Mouse (Mus musculus) forebrain, postnatal 0 days (tissue): ENCODE measurements around the gene Ttc39a. TPM values are rescaled to one million over a fixed set of nuclear protein-coding genes. Genes with fewer than 3 reads are reported as not detected.

Experiments
- ATAC-seq: fragments of 200-750 bp; cut with Nextera tagmentation; 2 replicates; pipeline ENCODE4 v1.8.0; 2017; ENCODE audit warnings: mild to moderate bottlenecking, moderate library complexity
- DNase-seq: peaks from one replicate; pipeline ENCODE4 v3.0.0-alpha.2; 2015
- H3K27ac ChIP-seq: fragments of 300-500 bp; sonication (generic); 2 replicates; pipeline ENCODE4 v1.5.1; 2014; ENCODE audit warnings: low read depth, mild to moderate bottlenecking, antibody characterized with exemption, low read length, moderate library complexity, mixed read lengths
- H3K27me3 ChIP-seq: fragments of 300-500 bp; sonication (generic); 2 replicates; pipeline ENCODE4 v1.6.1; 2014; ENCODE audit warnings: mild to moderate bottlenecking, low read length, mixed read lengths; ENCODE audit not compliant: insufficient read depth
- H3K36me3 ChIP-seq: fragments of 300-500 bp; sonication (generic); 2 replicates; pipeline ENCODE4 v1.6.1; 2014; ENCODE audit warnings: mild to moderate bottlenecking, moderate library complexity; ENCODE audit not compliant: insufficient read depth
- H3K4me1 ChIP-seq: fragments of 300-500 bp; sonication (generic); 2 replicates; pipeline ENCODE4 v1.6.1; 2014; ENCODE audit warnings: antibody characterized with exemption; ENCODE audit not compliant: insufficient read depth
- H3K4me2 ChIP-seq: fragments of 300-500 bp; sonication (generic); 2 replicates; pipeline ENCODE4 v1.6.1; 2014; ENCODE audit warnings: low read depth, mild to moderate bottlenecking, moderate library complexity
- H3K4me3 ChIP-seq: fragments of 300-500 bp; sonication (generic); 2 replicates; pipeline ENCODE4 v1.5.1; 2014; ENCODE audit warnings: low read depth, low read length, mixed read lengths
- H3K9ac ChIP-seq: fragments of 300-500 bp; sonication (generic); 2 replicates; pipeline ENCODE4 v1.6.1; 2014; ENCODE audit warnings: mild to moderate bottlenecking
- H3K9me3 ChIP-seq: fragments of 300-500 bp; sonication (generic); 2 replicates; pipeline ENCODE4 v1.6.1; 2016; ENCODE audit warnings: low read length
- CTCF ChIP-seq: sonication (generic); IDR thresholded peaks from 2 replicates; pipeline ENCODE4 v1.5.1; 2016; ENCODE audit warnings: antibody characterized with exemption, control low read depth, low read depth
- WGBS: fragments of 180-500 bp; shearing (Covaris S2); extraction: QIAGEN DNeasy Blood & Tissue Kit; methylation state at CpG from one replicate; pipeline ENCODE4 v1.1.7; 2014; 5-methylcytosine and 5-hydroxymethylcytosine counted together
- polyA plus RNA-seq: library from polyadenylated mRNA; unstranded; fragments of >200 nt; fragmentation: Nextera tagmentation; extraction: Ambion mirVana; gene quantifications from 2 replicates; pipeline ENCODE4 v1.2.1, GENCODE M21; 2015
- total RNA-seq: library from RNA; depleted of rRNA; stranded (reverse); fragments of >200 nt; gene quantifications from 2 replicates; pipeline ENCODE4 v1.2.3, GENCODE M21; 2014

The Ttc39a gene
- total and polyA plus RNA-seq, 2 experiments from 2014 or later = 1.9 to 4.5 TPM

GRCm38 (mm10) chr4:109420138-109420795 lies 13.8 kb downstream of the Ttc39a start:
- TF ChIP-seq CTCF = no peak
- Histone ChIP-seq H3K9ac (no peak overlapping the region), H3K27me3 (no peaks in the 10 kb centered on the region), H3K36me3 (no peaks in the 10 kb centered on the region), H3K4me2 (no peak overlapping the region), H3K9me3 (no peaks in the 10 kb centered on the region), H3K4me3 (no peak overlapping the region), H3K27ac (no peak overlapping the region), H3K4me1 (no peaks in the 10 kb centered on the region)
- DNase-seq (no peak), ATAC-seq (no peak)
- WGBS = 73% methylated on average over 8 of the region's 8 CpGs

GRCm38 (mm10) chr4:109421608-109422007 lies 15.2 kb downstream of the Ttc39a start:
- Histone ChIP-seq H3K9me3 (no peaks in the 10 kb centered on the region), H3K4me1 (no peaks in the 10 kb centered on the region), H3K9ac (no peak overlapping the region), H3K4me2 (no peak overlapping the region), H3K36me3 (no peaks in the 10 kb centered on the region), H3K4me3 (no peak overlapping the region), H3K27ac (no peak overlapping the region), H3K27me3 (no peaks in the 10 kb centered on the region)
- 88% methylated on average over 7 of the region's 7 CpGs for WGBS
- TF ChIP-seq CTCF = no peak
- no peak for DNase-seq
- ATAC-seq = no peak

GRCm38 (mm10) chr4:109422436-109422835 lies 16.0 kb downstream of the Ttc39a start:
- 77% methylated on average over 6 of the region's 6 CpGs for WGBS
- no peaks in the 10 kb centered on the region for H3K4me1 ChIP-seq

GRCm38 (mm10) chr4:109423438-109423837 lies 17.0 kb downstream of the Ttc39a start:
- no peaks in the 10 kb centered on the region for H3K9me3 ChIP-seq
- H3K27ac ChIP-seq = no peak overlapping the region
- ATAC-seq (no peak), DNase-seq (no peak)
- no peaks in the 10 kb centered on the region for H3K27me3 ChIP-seq
- TF ChIP-seq CTCF = no peak
- H3K36me3 ChIP-seq = no peaks in the 10 kb centered on the region
- H3K4me2 ChIP-seq = no peak overlapping the region
- no peaks in the 10 kb centered on the region for H3K4me1 ChIP-seq
- H3K9ac ChIP-seq = no peak overlapping the region
- H3K4me3 ChIP-seq = no peak overlapping the region
- 73% methylated on average over 2 of the region's 2 CpGs for WGBS

More at GRCm38 (mm10) chr4:109422436-109422835, 16.0 kb downstream of the Ttc39a start:
- ATAC-seq (no peak), DNase-seq (no peak)
- TF ChIP-seq CTCF = no peak
- H3K27me3 ChIP-seq = no peaks in the 10 kb centered on the region
- H3K36me3 ChIP-seq = no peaks in the 10 kb centered on the region
- H3K9ac ChIP-seq = no peak overlapping the region
- no peak overlapping the region for H3K4me2 ChIP-seq
- H3K4me3 ChIP-seq = no peak overlapping the region
- H3K9me3 ChIP-seq = no peaks in the 10 kb centered on the region
- no peak overlapping the region for H3K27ac ChIP-seq

GRCm38 (mm10) chr4:109427058-109427457 lies 20.6 kb downstream of the Ttc39a start:
- 79% methylated on average over 1 of the region's 1 CpGs for WGBS
- no peak overlapping the region for H3K4me3 ChIP-seq
- no peak overlapping the region for H3K9ac ChIP-seq
- no peaks in the 10 kb centered on the region for H3K9me3 ChIP-seq
- DNase-seq (no peak), ATAC-seq (no peak)
- no peak overlapping the region for H3K4me2 ChIP-seq
- H3K36me3 ChIP-seq = no peaks in the 10 kb centered on the region
- H3K4me1 ChIP-seq = no peaks in the 10 kb centered on the region
- no peak for TF ChIP-seq CTCF
- no peaks in the 10 kb centered on the region for H3K27me3 ChIP-seq
- H3K27ac ChIP-seq = no peak overlapping the region

- no peaks in the 10 kb centered on the region for H3K36me3 ChIP-seq
- H3K9me3 ChIP-seq = no peaks in the 10 kb centered on the region
- DNase-seq (no peak), ATAC-seq (no peak)
- no peak overlapping the region for H3K4me3 ChIP-seq
- H3K9ac ChIP-seq = no peak overlapping the region
- H3K4me1 ChIP-seq = no peaks in the 10 kb centered on the region
- no peak overlapping the region for H3K27ac ChIP-seq
- WGBS = 91% methylated on average over 7 of the region's 7 CpGs
- no peak for TF ChIP-seq CTCF
- H3K27me3 ChIP-seq = no peaks in the 10 kb centered on the region
- no peak overlapping the region for H3K4me2 ChIP-seq
Measured at GRCm38 (mm10) chr4:109430250-109430649, 23.8 kb downstream of the Ttc39a start.

- whole genome bisulfite sequencing = 56% methylated on average over 13 of the region's 13 CpGs
- Histone ChIP-seq H3K36me3 (no peaks in the 10 kb centered on the region), H3K4me1 (no peaks in the 10 kb centered on the region), H3K27me3 (no peaks in the 10 kb centered on the region), H3K4me2 (no peak overlapping the region), H3K4me3 (no peak overlapping the region), H3K9me3 (no peaks in the 10 kb centered on the region), H3K27ac (no peak overlapping the region), H3K9ac (no peak overlapping the region)
- DNase-seq (peak; percentile 31), ATAC-seq (no peak)
- TF ChIP-seq CTCF = peak; percentile 62
Measured at GRCm38 (mm10) chr4:109430854-109431253, 24.4 kb downstream of the Ttc39a start.
